Mouse (Mus musculus): ENCODE measurements around the gene St5.

Gene St5

GRCm38 (mm10) chr7:109492616-109493318 is 210.6 kb downstream of the St5 start:
- in situ Hi-C loops (cut with MboI, MseI) = no loop called here

- in situ Hi-C loops (cut with MboI, MseI) = no loop called here
These were observed 219.2 kb downstream of the St5 start for GRCm38 (mm10) chr7:109484221-109484620.

GRCm38 (mm10) chr7:109480765-109481197 is 222.6 kb downstream of the St5 start:
- in situ Hi-C loops (cut with MboI, MseI) = no loop called here

GRCm38 (mm10) chr7:109477926-109478325 is 225.5 kb downstream of the St5 start:
- in situ Hi-C loops (cut with MboI, MseI) = no loop called here
